8 mouse cellular contexts compared by ENCODE assay signal in genomic region chr5:144159137-144159536, GRCm38 (mm10). TPM values are rescaled to one million over a fixed set of nuclear protein-coding genes. Genes with fewer than 3 reads are reported as not detected.
DNase-seq lines count a peak whose midpoint lies in the region; ATAC-seq lines count a peak whose summit lies in the region.
"Had no signal": no experiment of that assay in that cellular context is flagged by ENCODE, and none has a peak within 500 bp of the region (broad histone marks: within the 10 kb centered on the region; RNA-seq: fewer than 3 reads in every experiment).

No protein-coding gene starts in this region.

- peak overlapping the region; percentile 13 for H3K27ac ChIP-seq in hindbrain, embryonic 13.5 days
- no peak overlapping the region for H3K27ac ChIP-seq in hindbrain, embryonic 10.5 days
- H3K27ac ChIP-seq in midbrain, embryonic 15.5 days, result peak overlapping the region; percentile 45; the same call in 1 of the 2 replicates
- H3K27ac ChIP-seq in midbrain, embryonic 11.5 days (ENCODE audit: low read depth, low read length), result no peak overlapping the region
- H3K27ac ChIP-seq in intestine, embryonic 14.5 days (ENCODE audit: low read depth), result peak overlapping the region; percentile 64

- WGBS in hindbrain, embryonic 13.5 days, result 88% methylated on average over 8 of the region's 8 CpGs
- WGBS in hindbrain, embryonic 10.5 days, result 96% methylated on average over 8 of the region's 8 CpGs
- 91% methylated on average over 8 of the region's 8 CpGs for WGBS in midbrain, embryonic 15.5 days
- 93% methylated on average over 8 of the region's 8 CpGs for WGBS in midbrain, embryonic 11.5 days
- WGBS in intestine, embryonic 14.5 days, result 88% methylated on average over 8 of the region's 8 CpGs

- 0 out of 2 replicates have a peak, but pooled peaks have one; percentile 10 for ATAC-seq in hindbrain, embryonic 13.5 days (ENCODE audit: low FRiP score)
- ATAC-seq in midbrain, embryonic 15.5 days (replicated peaks), result no peak
- ATAC-seq in midbrain, embryonic 11.5 days (ENCODE audit: low FRiP score), result no peak
- no peak for ATAC-seq in intestine, embryonic 14.5 days (replicated peaks; ENCODE audit: low FRiP score, low TSS enrichment, low read depth)

- H3K4me3 ChIP-seq in hindbrain, embryonic 13.5 days, result no peak overlapping the region
- no peak overlapping the region for H3K4me3 ChIP-seq in hindbrain, embryonic 10.5 days
- H3K4me3 ChIP-seq in midbrain, embryonic 15.5 days, result no peak overlapping the region
- no peak overlapping the region for H3K4me3 ChIP-seq in midbrain, embryonic 11.5 days (ENCODE audit: low read depth, low read length)
- no peak overlapping the region for H3K4me3 ChIP-seq in intestine, embryonic 14.5 days (ENCODE audit: low read depth, low read length)

- H3K9ac ChIP-seq in hindbrain, embryonic 13.5 days, result no peak overlapping the region
- H3K9ac ChIP-seq in midbrain, embryonic 15.5 days, result no peak overlapping the region
- no peak overlapping the region for H3K9ac ChIP-seq in midbrain, embryonic 11.5 days (ENCODE audit: low read length)
- H3K9ac ChIP-seq in intestine, embryonic 14.5 days (ENCODE audit: low read length), result no peak overlapping the region

- H3K4me1 ChIP-seq in hindbrain, embryonic 13.5 days (replicated peaks), result peaks cover 3% of the 10 kb centered on the region; the same call in 1 of the 2 replicates
- 0 out of 2 replicates have a peak, but pooled peaks cover 2% of the 10 kb centered on the region for H3K4me1 ChIP-seq in hindbrain, embryonic 10.5 days (replicated peaks)
- H3K4me1 ChIP-seq in midbrain, embryonic 15.5 days, result peaks cover 4% of the 10 kb centered on the region; the same call in 1 of the 2 replicates
- H3K4me1 ChIP-seq in midbrain, embryonic 11.5 days (ENCODE audit: control insufficient read depth, insufficient read depth, low read length), result no peaks in the 10 kb centered on the region
- H3K4me1 ChIP-seq in intestine, embryonic 14.5 days (replicated peaks; ENCODE audit: control insufficient read depth, insufficient read depth, low read length), result 0 out of 2 replicates have a peak, but pooled peaks cover 6% of the 10 kb centered on the region

- H3K27me3 ChIP-seq in hindbrain, embryonic 13.5 days, result no peaks in the 10 kb centered on the region
- H3K27me3 ChIP-seq in hindbrain, embryonic 10.5 days (ENCODE audit: insufficient read depth, poor library complexity, severe bottlenecking), result no peaks in the 10 kb centered on the region
- no peaks in the 10 kb centered on the region for H3K27me3 ChIP-seq in midbrain, embryonic 15.5 days (replicated peaks)
- no peaks in the 10 kb centered on the region for H3K27me3 ChIP-seq in midbrain, embryonic 11.5 days (ENCODE audit: control insufficient read depth, insufficient read depth, low read length)
- no peaks in the 10 kb centered on the region for H3K27me3 ChIP-seq in intestine, embryonic 14.5 days (replicated peaks; ENCODE audit: control insufficient read depth, insufficient read depth, low read length)

- no peaks in the 10 kb centered on the region for H3K9me3 ChIP-seq in hindbrain, embryonic 13.5 days
- no peaks in the 10 kb centered on the region for H3K9me3 ChIP-seq in hindbrain, embryonic 10.5 days
- no peaks in the 10 kb centered on the region for H3K9me3 ChIP-seq in midbrain, embryonic 15.5 days
- H3K9me3 ChIP-seq in midbrain, embryonic 11.5 days (ENCODE audit: control insufficient read depth, low read length), result no peaks in the 10 kb centered on the region
- H3K9me3 ChIP-seq in intestine, embryonic 14.5 days (ENCODE audit: control insufficient read depth, low read length), result no peaks in the 10 kb centered on the region

- H3K4me2 ChIP-seq in hindbrain, embryonic 13.5 days, result no peak overlapping the region
- H3K4me2 ChIP-seq in midbrain, embryonic 15.5 days, result no peak overlapping the region
- H3K4me2 ChIP-seq in midbrain, embryonic 11.5 days, result no peak overlapping the region
- H3K4me2 ChIP-seq in intestine, embryonic 14.5 days (ENCODE audit: low read length), result no peak overlapping the region

- DNase-seq in hindbrain, embryonic 10.5 days (ENCODE audit: low spot score), result no peak
- DNase-seq in midbrain, embryonic 11.5 days (ENCODE audit: low spot score, missing footprints), result no peak
- no peak for DNase-seq in intestine, embryonic 14.5 days (ENCODE audit: low spot score)
- peak; percentile 33 for DNase-seq in telencephalon, adult 2 months (ENCODE audit: low read depth, low spot score)
- DNase-seq in gastrocnemius, postnatal 10 days, result no peak
- DNase-seq: thymus, adult 18-20 months had no signal

- peaks cover 64% of the 10 kb centered on the region for H3K36me3 ChIP-seq in hindbrain, embryonic 13.5 days
- peaks cover 70% of the 10 kb centered on the region for H3K36me3 ChIP-seq in hindbrain, embryonic 10.5 days
- peaks cover 8% of the 10 kb centered on the region; the same call in 1 of the 2 replicates for H3K36me3 ChIP-seq in midbrain, embryonic 15.5 days (replicated peaks)
- no peaks in the 10 kb centered on the region for H3K36me3 ChIP-seq in midbrain, embryonic 11.5 days (ENCODE audit: control insufficient read depth, insufficient read depth, low read length)
- H3K36me3 ChIP-seq in intestine, embryonic 14.5 days (ENCODE audit: control insufficient read depth, insufficient read depth, low read length), result peaks cover 11% of the 10 kb centered on the region

RNA-seq across cellular contexts. Expression of gene Bhlha15, which starts 30.9 kb away (rescaled TPM):
- polyA plus RNA-seq in hindbrain, embryonic 13.5 days (2015; fragmentation: Nextera tagmentation; extraction: Ambion mirVana), result 0.14 and 0.17 TPM in 2 replicates
- 0.09 and 0.45 TPM in 2 replicates for polyA plus RNA-seq in hindbrain, embryonic 10.5 days (2016; fragmentation: Nextera tagmentation; extraction: Ambion mirVana)
- 0.05 and 0.06 TPM in 2 replicates for polyA plus RNA-seq in midbrain, embryonic 15.5 days (2015; fragmentation: Nextera tagmentation; extraction: Ambion mirVana)
- not detected in 2 replicates for polyA plus RNA-seq in midbrain, embryonic 11.5 days (2014; fragmentation: Nextera tagmentation; extraction: Ambion mirVana)
- polyA plus RNA-seq in intestine, embryonic 14.5 days (2014; fragmentation: Nextera tagmentation; extraction: Ambion mirVana), result 0.19 and 3.9 TPM in 2 replicates
- total RNA-seq in gastrocnemius, postnatal 10 days (2021), result under 1 TPM in 1 of 2 experiments, not detected in 1; 0.32 TPM

RNA-seq across cellular contexts. Expression of gene Lmtk2, which starts 58.9 kb away (rescaled TPM):
- 7.2 and 7.5 TPM in 2 replicates for polyA plus RNA-seq in hindbrain, embryonic 13.5 days (2015; fragmentation: Nextera tagmentation; extraction: Ambion mirVana)
- 5.4 and 5.8 TPM in 2 replicates for polyA plus RNA-seq in hindbrain, embryonic 10.5 days (2016; fragmentation: Nextera tagmentation; extraction: Ambion mirVana)
- polyA plus RNA-seq in midbrain, embryonic 15.5 days (2015; fragmentation: Nextera tagmentation; extraction: Ambion mirVana), result 10.1 and 10.4 TPM in 2 replicates
- 4.7 and 4.8 TPM in 2 replicates for polyA plus RNA-seq in midbrain, embryonic 11.5 days (2014; fragmentation: Nextera tagmentation; extraction: Ambion mirVana)
- 5.2 and 5.9 TPM in 2 replicates for polyA plus RNA-seq in intestine, embryonic 14.5 days (2014; fragmentation: Nextera tagmentation; extraction: Ambion mirVana)
- total RNA-seq in gastrocnemius, postnatal 10 days (2021), result 10 to 100 TPM; 12.5 to 13.8 TPM

Comparison
In these comparisons a context has a peak if more than half of its experiments do, and no peak if none do; other contexts are left out.
1. H3K27ac ChIP-seq: peak in hindbrain, embryonic 13.5 days (single experiment), midbrain, embryonic 15.5 days (single experiment) and intestine, embryonic 14.5 days (single experiment); none in hindbrain, embryonic 10.5 days (single experiment) and midbrain, embryonic 11.5 days (single experiment).